Mouse (Mus musculus) right cerebral cortex, adult 2 months (tissue): ENCODE data around the gene Gm49388.
A peak's percentile ranks its signal among the peaks of the same experiment; 100 is the strongest.

Experiments used
- DNase-seq, 2 experiments: peaks; one replicate each; pipeline ENCODE4 v3.0.0; 2021 to 2022; ENCODE audit warnings: low spot score in 2 of 2

Gm49388 gene

GRCm38 (mm10) chr7:127840886-127841285 lies 55.5 kb downstream of the Gm49388 start:
- DNase-seq, result peak; percentile 76 to 83

- peak; percentile 96 for DNase-seq
Observed at GRCm38 (mm10) chr7:127841340-127842000, 56.1 kb downstream of the Gm49388 start.

GRCm38 (mm10) chr7:127842001-127842718 lies 56.8 kb downstream of the Gm49388 start:
- DNase-seq, result peak; percentile 84

GRCm38 (mm10) chr7:127849973-127850875 lies 64.8 kb downstream of the Gm49388 start:
- no peak for DNase-seq

GRCm38 (mm10) chr7:127850906-127851305 lies 65.5 kb downstream of the Gm49388 start:
- DNase-seq, result no peak
